Mouse (Mus musculus): ENCODE results near the gene Pxn.

DNA sequence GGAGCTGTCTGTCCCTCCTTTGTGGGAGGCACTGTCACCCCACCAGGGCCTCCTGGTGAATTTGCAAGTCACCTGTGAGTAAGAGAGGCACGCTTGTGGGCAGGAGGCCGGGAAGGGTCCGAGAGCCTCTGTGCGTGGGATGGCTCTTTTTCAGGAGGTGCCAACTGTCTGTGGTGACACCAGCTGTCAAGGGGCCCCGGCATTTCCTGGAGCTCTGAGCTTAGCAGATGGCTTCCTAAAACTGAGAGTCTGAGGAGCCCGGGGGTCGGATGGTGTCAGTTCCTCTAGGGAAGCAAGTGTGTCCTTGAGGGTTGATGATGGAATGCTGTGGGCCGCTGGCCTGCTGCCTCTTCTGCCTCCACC lies 24.0 kb downstream of the Pxn start:
- no peak for TF ChIP-seq TAL1 (IDR thresholded peaks at IDR 0.05; ENCODE audit: low read length)
- no peak for TF ChIP-seq GATA1 (IDR thresholded peaks at IDR 0.05; ENCODE audit: low read length)
